Mouse (Mus musculus) hematopoietic stem cell, adult 5-6 weeks (primary cell): ENCODE results near the gene Dap3. TPM values are rescaled to one million over a fixed set of nuclear protein-coding genes. Genes with fewer than 3 reads are reported as not detected.
A peak's percentile ranks its signal among the peaks of the same experiment; 100 is the strongest.
"Not testable (repeated sequence)": the region's sequence is repeated elsewhere in the genome, so short reads cannot be mapped to it uniquely, and the experiment has no call there.

Source experiments
- ATAC-seq, 2 experiments: fragments of 125-278 bp in 1 of 2; replicated peaks in 1 of 2; 2 replicates each; pipeline ENCODE4 v1.8.0; 2016 to 2017; ENCODE audit warnings: inconsistent platforms in 2 of 2, mild to moderate bottlenecking in 2 of 2, moderate number of reproducible peaks in 2 of 2, low read depth in 1 of 2, moderate TSS enrichment in 1 of 2; ENCODE audit not compliant: low FRiP score in 2 of 2, poor library complexity in 2 of 2, severe bottlenecking in 2 of 2, insufficient read depth in 1 of 2, low TSS enrichment in 1 of 2
- total RNA-seq: library from RNA; stranded (forward); fragments of 172-1452, 232-1000 nt; gene quantifications from 2 replicates; pipeline ENCODE4 v1.2.3, GENCODE M21; 2017

Gene Dap3
- total RNA-seq = 67.4 and 78.0 TPM in 2 replicates

GRCm38 (mm10) chr3:88950576-88951326, at the start of gene Dap3, which contains the start of gene Ash1l:
Gene Dap3, minus strand, starts transcription at chr3:88951181.
Gene Ash1l, plus strand, starts transcription at chr3:88950622.
- ATAC-seq = peak; percentile 80 to 81

DNA sequence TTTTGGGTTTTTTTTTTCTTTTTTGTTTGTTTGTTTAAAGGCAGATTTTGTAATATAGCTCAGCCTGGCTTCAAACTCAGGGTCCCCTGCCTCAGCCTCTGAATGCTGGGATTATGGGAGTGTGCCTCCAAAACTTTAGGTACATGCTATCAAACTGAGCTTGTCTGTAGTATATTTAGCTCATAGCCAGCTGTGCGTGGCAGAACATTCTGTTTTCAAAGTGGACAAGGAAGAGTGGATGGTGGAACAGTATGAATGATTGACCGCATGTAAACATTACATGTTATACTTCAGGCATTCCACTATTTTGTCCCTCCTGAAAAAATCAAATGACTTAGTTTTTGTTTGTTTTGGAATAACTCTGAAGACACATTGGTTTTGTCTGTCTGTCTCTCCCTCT, 41.8 kb upstream of the Dap3 start:
- no peak for ATAC-seq

GRCm38 (mm10) chr3:88983921-88984381, 33.0 kb upstream of the Dap3 start:
- no peak for ATAC-seq

DNA sequence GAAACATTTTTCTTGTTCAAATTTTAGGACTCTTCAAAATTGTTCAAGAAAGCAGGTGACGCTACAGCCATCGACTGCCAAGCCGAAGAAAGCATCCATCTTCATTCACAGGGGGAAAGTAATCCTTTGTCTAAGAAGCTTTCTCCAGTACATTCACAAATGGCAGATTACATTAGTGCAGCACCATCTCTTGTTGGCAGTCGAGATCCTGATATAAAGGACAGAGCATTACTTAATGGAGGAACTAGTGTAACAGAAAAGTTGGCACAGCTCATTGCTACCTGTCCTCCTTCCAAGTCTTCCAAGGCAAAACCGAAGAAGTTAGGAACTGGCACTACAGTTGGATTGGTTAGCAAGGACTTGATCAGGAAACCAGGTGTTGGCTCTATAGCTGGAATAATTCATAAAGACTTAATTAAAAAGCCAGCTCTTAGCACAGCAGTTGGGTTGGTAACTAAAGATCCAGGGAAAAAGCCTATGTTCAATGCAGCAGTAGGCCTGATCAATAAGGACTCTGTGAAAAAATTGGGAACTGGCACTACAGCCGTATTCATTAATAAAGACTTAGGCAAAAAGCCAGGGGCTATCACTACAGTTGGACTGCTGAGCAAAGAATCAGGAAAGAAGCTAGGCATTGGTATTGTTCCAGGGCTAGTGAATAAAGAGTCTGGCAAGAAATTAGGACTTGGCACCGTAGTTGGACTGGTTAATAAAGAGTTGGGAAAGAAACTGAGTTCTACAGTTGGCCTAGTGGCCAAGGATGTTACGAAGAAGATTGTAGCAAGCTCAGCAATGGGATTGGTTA, 30.4 kb upstream of the Dap3 start:
- ATAC-seq = no peak

GRCm38 (mm10) chr3:88975012-88975411, 24.0 kb upstream of the Dap3 start:
- no peak for ATAC-seq

DNA sequence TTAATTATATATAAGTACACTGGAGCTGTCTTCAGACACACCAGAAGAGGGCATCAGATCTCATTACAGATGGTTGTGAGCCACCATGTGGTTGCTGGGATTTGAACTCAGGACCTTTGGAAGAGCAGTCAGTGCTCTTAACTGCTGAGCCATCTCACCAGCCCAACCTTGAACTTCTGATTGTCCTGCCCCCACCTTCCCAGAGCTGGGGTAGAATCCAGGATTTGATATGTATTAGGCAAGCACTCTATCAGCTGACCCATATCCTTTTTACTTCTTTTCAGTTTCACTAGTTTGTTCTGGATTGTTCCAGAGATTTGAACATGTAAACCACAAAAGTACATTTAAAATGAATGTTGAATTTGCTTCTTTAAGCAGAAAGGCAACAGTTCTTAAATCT, 12.2 kb upstream of the Dap3 start:
- ATAC-seq = not testable (repeated sequence)

DNA sequence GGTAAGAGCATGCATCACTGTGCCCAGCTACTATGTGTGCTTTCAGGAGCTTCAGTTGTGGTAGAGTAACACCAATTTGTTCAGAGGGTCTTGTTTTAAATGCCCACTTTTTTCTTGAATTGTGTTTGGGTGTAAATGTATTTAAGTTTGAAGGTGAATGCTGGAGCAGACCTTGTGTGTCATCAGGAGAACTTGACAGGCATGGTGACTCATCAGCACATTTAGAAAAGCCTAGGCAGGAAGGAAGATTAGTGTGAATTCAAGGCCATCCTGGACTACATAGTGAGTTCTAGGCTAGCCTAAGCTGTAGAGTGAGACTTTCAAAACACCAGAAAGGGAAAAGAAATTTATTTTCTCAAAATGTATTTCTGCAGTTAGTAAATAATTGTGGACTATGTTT, 2.8 kb upstream of the Dap3 start:
- ATAC-seq = no peak

- ATAC-seq = no peak
Measured at GRCm38 (mm10) chr3:88953246-88953645, 2.3 kb upstream of the Dap3 start.

GRCm38 (mm10) chr3:88951327-88951800, 383 bp upstream of the Dap3 start:
- no peak for ATAC-seq

- ATAC-seq = peak; percentile 52 to 65
Measured at GRCm38 (mm10) chr3:88949786-88950575, 1.0 kb downstream of the Dap3 start.

GRCm38 (mm10) chr3:88944109-88944508, 6.9 kb downstream of the Dap3 start:
- ATAC-seq = no peak

DNA sequence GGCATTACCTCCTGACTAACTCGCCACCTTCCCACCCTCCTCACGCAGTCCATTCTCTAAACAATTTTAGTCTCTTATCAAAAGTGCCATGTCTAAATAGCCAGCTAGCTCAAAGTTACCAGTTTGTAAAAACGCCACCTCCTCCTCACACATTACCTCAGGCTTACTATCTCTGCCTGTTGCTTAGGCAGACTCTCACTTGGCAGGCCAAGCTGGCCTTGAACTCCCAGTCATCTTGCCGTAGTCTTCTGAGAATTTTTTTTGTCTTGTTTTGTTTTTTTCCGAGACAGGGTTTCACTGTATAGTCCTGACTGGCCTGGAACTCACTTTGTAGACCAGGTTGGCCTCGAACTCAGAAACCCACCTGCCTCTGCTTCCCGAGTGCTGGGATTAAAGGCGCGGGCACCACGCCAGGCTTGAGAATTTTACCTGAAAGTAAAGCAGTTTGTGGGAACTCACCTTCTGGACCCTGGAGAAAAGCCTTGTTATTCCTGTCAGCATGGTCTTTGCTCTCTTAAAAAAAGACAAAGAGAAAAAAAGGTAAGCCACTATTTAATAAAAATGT, 8.6 kb downstream of the Dap3 start:
- ATAC-seq = no peak

- peak; percentile 62 to 75 for ATAC-seq
Measured at GRCm38 (mm10) chr3:88939749-88940148, 11.2 kb downstream of the Dap3 start.

DNA sequence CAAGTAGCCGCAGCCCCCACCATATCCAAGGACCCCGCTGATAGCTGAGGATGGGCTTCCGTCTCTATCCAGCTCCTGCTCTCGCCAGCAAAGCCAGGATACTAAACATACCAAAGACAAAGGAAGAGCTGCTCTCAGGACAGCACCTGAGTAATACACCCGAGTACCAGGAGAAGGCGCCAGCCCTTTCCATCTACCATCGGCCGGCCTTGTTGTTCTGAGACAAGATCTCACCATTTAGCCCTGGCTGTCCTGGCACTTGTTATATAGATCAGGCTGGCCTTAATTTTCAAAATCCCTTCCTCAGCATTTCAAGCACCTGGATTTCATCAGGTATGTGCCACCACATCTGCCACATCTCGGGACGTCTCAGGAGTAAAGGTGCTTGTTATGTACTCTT, 11.9 kb downstream of the Dap3 start:
- ATAC-seq = no peak

DNA sequence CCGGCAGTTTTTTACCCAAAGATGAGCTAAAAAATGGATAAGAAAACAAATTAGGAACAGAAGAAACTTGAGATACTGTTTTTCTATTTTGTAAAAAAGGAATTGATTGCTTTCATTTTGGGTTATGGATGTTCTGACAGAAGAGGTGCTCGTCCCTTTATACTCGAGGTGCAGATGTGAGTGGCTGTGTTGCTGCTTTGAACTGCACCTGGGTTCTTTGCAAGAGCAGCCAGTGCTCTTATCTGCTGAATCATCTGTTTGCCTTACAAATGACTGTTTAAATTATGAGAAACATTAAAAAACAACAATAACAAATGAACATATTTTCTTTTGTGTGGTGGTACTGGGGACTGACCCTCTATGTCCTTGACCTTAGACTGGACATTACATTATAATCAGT, 21.5 kb downstream of the Dap3 start:
- ATAC-seq = no peak

DNA sequence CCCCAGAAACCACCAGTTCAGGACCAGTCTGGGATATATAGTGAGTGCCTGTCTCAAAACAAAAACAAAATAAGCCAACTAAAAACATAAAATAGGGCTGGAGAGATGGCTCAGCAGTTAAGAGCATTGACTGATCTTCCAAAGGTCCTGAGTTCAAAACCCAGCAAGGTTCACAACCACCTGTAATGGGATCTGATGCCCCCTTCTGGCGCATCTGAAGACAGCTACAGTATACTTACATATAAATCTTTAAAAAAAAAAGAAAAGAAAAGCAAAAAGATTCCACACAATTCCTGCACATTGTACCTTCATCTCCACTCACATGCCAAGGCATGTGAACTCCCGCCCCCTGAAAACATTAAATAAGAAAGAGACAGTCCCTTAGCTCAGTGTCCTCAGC, 25.3 kb downstream of the Dap3 start:
- ATAC-seq = no peak

GRCm38 (mm10) chr3:88923989-88924591, 26.9 kb downstream of the Dap3 start:
- no peak; a peak in 1 of 4 replicates for ATAC-seq
